Mouse (Mus musculus) midbrain, embryonic 15.5 days (tissue): Measurements from ENCODE around the gene Sptlc2. TPM values are rescaled to one million over a fixed set of nuclear protein-coding genes. Genes with fewer than 3 reads are reported as not detected.

Source experiments
- ATAC-seq: fragments of 200-750 bp; cut with Nextera tagmentation; replicated peaks from 2 replicates; pipeline ENCODE4 v1.8.0; 2017; ENCODE audit warnings: moderate TSS enrichment
- H3K27ac ChIP-seq: fragments of 300-500 bp; sonication (generic); 2 replicates; pipeline ENCODE4 v1.5.1; 2015; ENCODE audit warnings: mild to moderate bottlenecking, inconsistent platforms
- H3K27me3 ChIP-seq: fragments of 300-500 bp; sonication (generic); replicated peaks from 2 replicates; pipeline ENCODE4 v1.6.1; 2015; ENCODE audit warnings: inconsistent platforms
- H3K36me3 ChIP-seq: fragments of 300-500 bp; sonication (generic); replicated peaks from 2 replicates; pipeline ENCODE4 v1.6.1; 2015; ENCODE audit warnings: inconsistent platforms
- H3K4me1 ChIP-seq: fragments of 300-500 bp; sonication (generic); 2 replicates; pipeline ENCODE4 v1.6.1; 2015; ENCODE audit warnings: inconsistent platforms
- H3K4me2 ChIP-seq: fragments of 300-500 bp; sonication (generic); 2 replicates; pipeline ENCODE4 v1.6.1; 2015; ENCODE audit warnings: inconsistent platforms, mild to moderate bottlenecking, moderate library complexity
- H3K4me3 ChIP-seq: fragments of 300-500 bp; sonication (generic); 2 replicates; pipeline ENCODE4 v1.5.1; 2015; ENCODE audit warnings: mild to moderate bottlenecking, inconsistent platforms
- H3K9ac ChIP-seq: fragments of 300-500 bp; sonication (generic); 2 replicates; pipeline ENCODE4 v1.6.1; 2015; ENCODE audit warnings: mild to moderate bottlenecking, inconsistent platforms
- H3K9me3 ChIP-seq: fragments of 300-500 bp; sonication (generic); 2 replicates; pipeline ENCODE4 v1.6.1; 2016; ENCODE audit warnings: inconsistent platforms
- WGBS: fragments of 180-500 bp; shearing (Covaris S2); methylation state at CpG from one replicate; pipeline ENCODE4 v1.1.7; 2015; ENCODE audit warnings: mixed read lengths; 5-methylcytosine and 5-hydroxymethylcytosine counted together
- polyA plus RNA-seq: library from polyadenylated mRNA; unstranded; fragments of >200 nt; fragmentation: Nextera tagmentation; extraction: Ambion mirVana; gene quantifications from 2 replicates; pipeline ENCODE4 v1.2.1, GENCODE M21; 2015

The Sptlc2 gene
- polyA plus RNA-seq, 1 experiment from 2014 or later: 68.5 TPM

GRCm38 (mm10) chr12:87410999-87411398 lies 22.8 kb upstream of the Sptlc2 start:
- no peaks in the 10 kb centered on the region for H3K9me3 ChIP-seq
- H3K27ac ChIP-seq: no peak overlapping the region
- 57% methylated on average over 7 of the region's 7 CpGs for WGBS
- ATAC-seq: no peak
- no peak overlapping the region for H3K4me2 ChIP-seq
- H3K36me3 ChIP-seq: no peaks in the 10 kb centered on the region
- no peak overlapping the region for H3K9ac ChIP-seq
- no peaks in the 10 kb centered on the region for H3K4me1 ChIP-seq
- H3K27me3 ChIP-seq: no peaks in the 10 kb centered on the region
- H3K4me3 ChIP-seq: no peak overlapping the region

- WGBS: 86% methylated on average over 4 of the region's 4 CpGs
These were observed 21.0 kb upstream of the Sptlc2 start for GRCm38 (mm10) chr12:87409123-87409522.

GRCm38 (mm10) chr12:87407869-87408605 lies 19.9 kb upstream of the Sptlc2 start:
- Histone ChIP-seq H3K4me2 (no peak overlapping the region), H3K9ac (no peak overlapping the region), H3K4me1 (no peaks in the 10 kb centered on the region), H3K27me3 (no peaks in the 10 kb centered on the region), H3K4me3 (no peak overlapping the region), H3K9me3 (no peaks in the 10 kb centered on the region), H3K27ac (no peak overlapping the region), H3K36me3 (no peaks in the 10 kb centered on the region)
- 45% methylated on average over 21 of the region's 21 CpGs for WGBS
- no peak for ATAC-seq

More at GRCm38 (mm10) chr12:87409123-87409522, 21.0 kb upstream of the Sptlc2 start:
- no peak for ATAC-seq
- Histone ChIP-seq H3K4me3 (no peak overlapping the region), H3K9ac (no peak overlapping the region), H3K4me2 (no peak overlapping the region), H3K27me3 (no peaks in the 10 kb centered on the region), H3K36me3 (no peaks in the 10 kb centered on the region), H3K9me3 (no peaks in the 10 kb centered on the region), H3K4me1 (no peaks in the 10 kb centered on the region), H3K27ac (no peak overlapping the region)

GRCm38 (mm10) chr12:87405721-87406120 lies 17.6 kb upstream of the Sptlc2 start:
- Histone ChIP-seq H3K4me2 (no peak overlapping the region), H3K9me3 (no peaks in the 10 kb centered on the region), H3K27ac (no peak overlapping the region), H3K27me3 (no peaks in the 10 kb centered on the region), H3K9ac (no peak overlapping the region), H3K36me3 (no peaks in the 10 kb centered on the region), H3K4me1 (no peaks in the 10 kb centered on the region), H3K4me3 (no peak overlapping the region)
- WGBS: 77% methylated on average over 3 of the region's 3 CpGs
- ATAC-seq: no peak

DNA sequence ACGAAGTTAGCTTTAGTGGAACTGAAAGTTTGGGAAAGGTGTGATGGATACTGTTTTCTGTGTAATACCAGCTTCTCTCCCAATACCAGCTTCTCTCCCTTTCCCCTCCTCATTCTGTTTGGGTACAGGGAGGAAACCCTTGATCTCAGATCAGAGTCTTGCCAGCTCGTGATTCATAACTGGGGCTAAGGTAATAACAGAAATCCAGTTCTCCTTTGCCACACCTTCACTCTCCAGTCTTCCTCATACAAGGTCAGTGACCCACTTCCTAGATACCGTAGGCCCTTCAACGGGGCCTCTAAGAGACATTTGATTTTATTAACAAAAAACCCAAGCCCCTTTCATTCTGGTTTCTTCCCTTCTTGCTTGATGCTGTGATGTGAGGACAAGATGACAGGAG lies 17.0 kb upstream of the Sptlc2 start:
- 85% methylated on average over 4 of the region's 4 CpGs for WGBS
- no peaks in the 10 kb centered on the region for H3K9me3 ChIP-seq
- no peak overlapping the region for H3K27ac ChIP-seq
- H3K27me3 ChIP-seq: no peaks in the 10 kb centered on the region
- no peak for ATAC-seq
- no peaks in the 10 kb centered on the region for H3K36me3 ChIP-seq
- no peak overlapping the region for H3K4me3 ChIP-seq
- H3K4me2 ChIP-seq: no peak overlapping the region
- H3K4me1 ChIP-seq: no peaks in the 10 kb centered on the region
- no peak overlapping the region for H3K9ac ChIP-seq

- ATAC-seq: no peak
- H3K4me1 ChIP-seq: no peaks in the 10 kb centered on the region
These were observed 13.7 kb upstream of the Sptlc2 start for GRCm38 (mm10) chr12:87401883-87402282.

GRCm38 (mm10) chr12:87399119-87399819 lies 11.1 kb upstream of the Sptlc2 start:
- H3K36me3 ChIP-seq: no peaks in the 10 kb centered on the region
- H3K9me3 ChIP-seq: no peaks in the 10 kb centered on the region
- H3K9ac ChIP-seq: no peak overlapping the region
- no peak overlapping the region for H3K4me3 ChIP-seq
- no peak overlapping the region for H3K4me2 ChIP-seq
- 93% methylated on average over 10 of the region's 10 CpGs for WGBS
- no peaks in the 10 kb centered on the region for H3K27me3 ChIP-seq
- no peak overlapping the region for H3K27ac ChIP-seq
- no peak for ATAC-seq
- H3K4me1 ChIP-seq: no peaks in the 10 kb centered on the region

More at GRCm38 (mm10) chr12:87401883-87402282, 13.7 kb upstream of the Sptlc2 start:
- H3K9ac ChIP-seq: no peak overlapping the region
- no peaks in the 10 kb centered on the region for H3K27me3 ChIP-seq
- H3K36me3 ChIP-seq: no peaks in the 10 kb centered on the region
- no peak overlapping the region for H3K4me3 ChIP-seq
- 50% methylated on average over 6 of the region's 6 CpGs for WGBS
- H3K4me2 ChIP-seq: no peak overlapping the region
- H3K9me3 ChIP-seq: no peaks in the 10 kb centered on the region
- H3K27ac ChIP-seq: no peak overlapping the region

- H3K27ac ChIP-seq: no peak overlapping the region
- ATAC-seq: no peak
- H3K9ac ChIP-seq: no peak overlapping the region
- no peaks in the 10 kb centered on the region for H3K9me3 ChIP-seq
- no peak overlapping the region for H3K4me2 ChIP-seq
- no peak overlapping the region for H3K4me3 ChIP-seq
- no peaks in the 10 kb centered on the region for H3K4me1 ChIP-seq
- WGBS: 79% methylated on average over 4 of the region's 4 CpGs
- H3K36me3 ChIP-seq: no peaks in the 10 kb centered on the region
- no peaks in the 10 kb centered on the region for H3K27me3 ChIP-seq
These were observed 9.8 kb upstream of the Sptlc2 start for GRCm38 (mm10) chr12:87397811-87398417.

- no peaks in the 10 kb centered on the region for H3K27me3 ChIP-seq
- H3K4me3 ChIP-seq: no peak overlapping the region
- 85% methylated on average over 4 of the region's 4 CpGs for WGBS
- no peak overlapping the region for H3K4me2 ChIP-seq
- no peak overlapping the region for H3K9ac ChIP-seq
- H3K9me3 ChIP-seq: no peaks in the 10 kb centered on the region
- no peaks in the 10 kb centered on the region for H3K4me1 ChIP-seq
- no peaks in the 10 kb centered on the region for H3K36me3 ChIP-seq
- H3K27ac ChIP-seq: no peak overlapping the region
- no peak for ATAC-seq
These were observed 9.0 kb upstream of the Sptlc2 start for GRCm38 (mm10) chr12:87397126-87397525.

GRCm38 (mm10) chr12:87394316-87394715 lies 6.2 kb upstream of the Sptlc2 start:
- H3K4me1 ChIP-seq: peaks cover under 1% of the 10 kb centered on the region
- WGBS: 89% methylated on average over 6 of the region's 6 CpGs
- no peak overlapping the region for H3K27ac ChIP-seq

GRCm38 (mm10) chr12:87393447-87394145 lies 5.4 kb upstream of the Sptlc2 start:
- Histone ChIP-seq H3K9ac (no peak overlapping the region), H3K4me3 (no peak overlapping the region), H3K4me1 (peaks cover 6% of the 10 kb centered on the region), H3K4me2 (no peak overlapping the region), H3K9me3 (no peaks in the 10 kb centered on the region), H3K27ac (no peak overlapping the region), H3K27me3 (no peaks in the 10 kb centered on the region), H3K36me3 (no peaks in the 10 kb centered on the region)
- no peak for ATAC-seq
- WGBS: 83% methylated on average over 4 of the region's 4 CpGs

More at GRCm38 (mm10) chr12:87394316-87394715, 6.2 kb upstream of the Sptlc2 start:
- no peaks in the 10 kb centered on the region for H3K9me3 ChIP-seq
- no peaks in the 10 kb centered on the region for H3K27me3 ChIP-seq
- H3K36me3 ChIP-seq: no peaks in the 10 kb centered on the region
- no peak for ATAC-seq
- no peak overlapping the region for H3K4me3 ChIP-seq
- H3K4me2 ChIP-seq: no peak overlapping the region
- no peak overlapping the region for H3K9ac ChIP-seq

DNA sequence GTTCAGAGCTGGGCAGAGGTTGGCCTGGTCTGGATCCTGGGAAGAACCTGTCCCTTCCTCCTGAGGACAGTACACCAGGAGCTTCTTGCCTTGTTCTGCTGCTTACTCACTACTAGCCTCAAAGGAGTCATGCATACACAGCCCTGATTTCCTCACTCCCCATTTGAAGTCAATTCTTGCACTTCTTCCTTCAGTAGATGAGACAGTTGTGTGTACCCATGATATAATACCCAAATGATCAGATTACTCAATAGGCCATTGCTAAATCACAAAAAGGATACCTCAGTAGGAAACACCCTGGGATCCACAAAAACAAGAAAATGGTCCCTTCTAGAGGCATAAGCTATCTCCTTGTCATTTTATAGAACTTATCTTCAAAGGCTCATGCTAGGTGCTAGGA lies 3.2 kb upstream of the Sptlc2 start:
- Histone ChIP-seq H3K9me3 (no peaks in the 10 kb centered on the region), H3K4me3 (no peak overlapping the region), H3K27me3 (no peaks in the 10 kb centered on the region), H3K9ac (no peak overlapping the region), H3K27ac (no peak overlapping the region), H3K4me1 (peaks cover 17% of the 10 kb centered on the region), H3K36me3 (no peaks in the 10 kb centered on the region), H3K4me2 (no peak overlapping the region)
- no peak for ATAC-seq
